Mouse (Mus musculus): Measurements from ENCODE around the gene Mmp28.

Mmp28 gene

GRCm38 (mm10) chr11:83462711-83463244, at the start of gene Mmp28:
Gene Mmp28, minus strand, starts transcription at chr11:83463071.
- peak; percentile 70 for DNase-seq (ENCODE audit: low spot score)

GRCm38 (mm10) chr11:83509521-83509920, 46.6 kb upstream of the Mmp28 start:
- no peak for DNase-seq (ENCODE audit: low spot score)

- DNase-seq (ENCODE audit: low spot score) = no peak
Measured at GRCm38 (mm10) chr11:83504308-83504707, 41.4 kb upstream of the Mmp28 start.

GRCm38 (mm10) chr11:83495571-83495970, 32.7 kb upstream of the Mmp28 start:
- no peak for DNase-seq (ENCODE audit: low spot score)

GRCm38 (mm10) chr11:83491488-83491887, 28.6 kb upstream of the Mmp28 start:
- peak; percentile 21 for DNase-seq (ENCODE audit: low spot score)

GRCm38 (mm10) chr11:83473235-83474016, 10.6 kb upstream of the Mmp28 start:
- DNase-seq (ENCODE audit: low spot score) = no peak

- DNase-seq (ENCODE audit: low spot score) = peak; percentile 99
Measured at GRCm38 (mm10) chr11:83472324-83473234, 9.7 kb upstream of the Mmp28 start, which contains the start of gene Taf15. Gene Taf15, plus strand, starts transcription at chr11:83473086.

- no peak for DNase-seq (ENCODE audit: low spot score)
Measured at GRCm38 (mm10) chr11:83471766-83472165, 8.9 kb upstream of the Mmp28 start.

- no peak for DNase-seq (ENCODE audit: low spot score)
Measured at GRCm38 (mm10) chr11:83468765-83469164, 5.9 kb upstream of the Mmp28 start.

- DNase-seq (ENCODE audit: low spot score) = no peak
Measured at GRCm38 (mm10) chr11:83467120-83467652, 4.3 kb upstream of the Mmp28 start.

- no peak for DNase-seq (ENCODE audit: low spot score)
Measured at GRCm38 (mm10) chr11:83465976-83466375, 3.1 kb upstream of the Mmp28 start.

GRCm38 (mm10) chr11:83461462-83462027, 1.3 kb downstream of the Mmp28 start:
- DNase-seq (ENCODE audit: low spot score) = no peak

- no peak for DNase-seq (ENCODE audit: low spot score)
Measured at GRCm38 (mm10) chr11:83457912-83458601, 4.8 kb downstream of the Mmp28 start.

GRCm38 (mm10) chr11:83457257-83457656, 5.6 kb downstream of the Mmp28 start:
- DNase-seq (ENCODE audit: low spot score) = no peak

GRCm38 (mm10) chr11:83455608-83456007, 7.3 kb downstream of the Mmp28 start:
- no peak for DNase-seq (ENCODE audit: low spot score)

GRCm38 (mm10) chr11:83454548-83454947, 8.3 kb downstream of the Mmp28 start:
- DNase-seq (ENCODE audit: low spot score) = no peak

- no peak for DNase-seq (ENCODE audit: low spot score)
Measured at GRCm38 (mm10) chr11:83451281-83451680, 11.6 kb downstream of the Mmp28 start.

- DNase-seq (ENCODE audit: low spot score) = no peak
Measured at GRCm38 (mm10) chr11:83450550-83450949, 12.3 kb downstream of the Mmp28 start.

- no peak for DNase-seq (ENCODE audit: low spot score)
Measured at GRCm38 (mm10) chr11:83449298-83449697, 13.6 kb downstream of the Mmp28 start.

- DNase-seq (ENCODE audit: low spot score) = no peak
Measured at GRCm38 (mm10) chr11:83448927-83449236, 14.0 kb downstream of the Mmp28 start.

Data from retina, embryonic 14.5 days (tissue).